Mouse (Mus musculus): Measurements from ENCODE around the gene Nosip. TPM values are rescaled to one million over a fixed set of nuclear protein-coding genes. Genes with fewer than 3 reads are reported as not detected.

The Nosip gene
- polyA plus RNA-seq, 2 experiments: 23.1 to 26.4 TPM

DNA sequence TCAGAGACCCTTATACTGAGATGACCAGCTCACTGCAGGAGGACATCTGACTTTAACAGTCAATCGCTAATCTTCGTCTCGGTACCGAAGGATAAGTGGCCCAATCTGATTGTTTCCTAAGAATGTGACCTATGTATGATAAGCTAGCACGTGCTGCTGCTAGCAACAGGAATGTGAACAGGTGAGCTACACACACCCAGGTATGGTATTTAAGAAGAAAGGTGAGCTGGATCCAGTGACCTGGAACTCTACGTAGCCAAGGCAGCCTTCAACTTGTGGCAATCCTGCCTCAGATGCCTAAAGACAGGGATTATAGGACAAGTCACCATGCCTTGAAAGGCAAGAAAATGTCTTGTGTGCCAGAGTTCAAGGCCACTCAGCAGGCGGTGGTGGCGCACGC is 23.8 kb upstream of the Nosip start:
- Histone ChIP-seq H3K36me3 (replicated peaks; ENCODE audit: control insufficient read depth, insufficient read depth, low read depth) (peaks cover 28% of the 10 kb centered on the region), H3K4me3 (ENCODE audit: insufficient read depth in 1 of 2, low read depth in 2 of 2, low read length in 2 of 2) (no peak overlapping the region), H3K9me3 (ENCODE audit: control insufficient read depth, low read length) (no peaks in the 10 kb centered on the region), H3K9ac (replicated peaks) (no peak overlapping the region), H3K4me2 (ENCODE audit: low read depth) (no peak overlapping the region), H3K4me1 (replicated peaks; ENCODE audit: control insufficient read depth in 2 of 2, insufficient read depth in 2 of 2, low read length in 1 of 2) (no peaks in the 10 kb centered on the region), H3K27me3 (ENCODE audit: control insufficient read depth, insufficient read depth, low read length) (no peaks in the 10 kb centered on the region), H3K27ac (no peak overlapping the region)
- TF ChIP-seq CTCF (IDR thresholded peaks at IDR 0.05; ENCODE audit: low read depth): no peak
- DNase-seq (ENCODE audit: low read depth in 3 of 3, low spot score in 3 of 3): no peak
- WGBS (ENCODE audit: insufficient replicate concordance): 76% methylated on average over 9 of the region's 9 CpGs
- no peak for ATAC-seq (ENCODE audit: insufficient read depth)

DNA sequence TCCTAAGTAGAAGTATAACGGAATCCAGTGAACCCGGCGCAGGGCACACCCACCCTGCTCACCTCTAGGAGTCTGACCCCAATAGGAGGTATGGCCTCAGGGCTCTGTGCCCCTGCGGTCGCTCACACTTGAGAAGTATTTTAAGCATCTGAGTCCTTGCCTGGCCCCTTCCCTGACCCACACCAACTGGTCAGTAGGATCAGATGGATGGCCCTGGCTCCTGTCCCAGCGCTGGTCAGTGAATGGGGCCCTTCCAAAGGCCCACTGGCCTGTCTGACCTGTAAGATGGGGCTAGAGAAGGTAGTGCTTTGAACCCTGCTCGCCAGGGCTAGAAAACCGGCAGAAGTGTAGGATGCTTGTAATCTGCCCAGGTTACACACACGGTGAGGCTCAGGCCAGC is 21.4 kb upstream of the Nosip start:
- ATAC-seq (ENCODE audit: insufficient read depth): no peak
- H3K27ac ChIP-seq: no peak overlapping the region
- WGBS (ENCODE audit: insufficient replicate concordance): 84% methylated on average over 9 of the region's 9 CpGs
- no peaks in the 10 kb centered on the region for H3K4me1 ChIP-seq (replicated peaks; ENCODE audit: control insufficient read depth in 2 of 2, insufficient read depth in 2 of 2, low read length in 1 of 2)
- no peak overlapping the region for H3K9ac ChIP-seq (replicated peaks)
- H3K4me3 ChIP-seq (ENCODE audit: insufficient read depth in 1 of 2, low read depth in 2 of 2, low read length in 2 of 2): no peak overlapping the region
- no peaks in the 10 kb centered on the region for H3K27me3 ChIP-seq (ENCODE audit: control insufficient read depth, insufficient read depth, low read length)
- peaks cover 19% of the 10 kb centered on the region for H3K36me3 ChIP-seq (replicated peaks; ENCODE audit: control insufficient read depth, insufficient read depth, low read depth)
- no peak for TF ChIP-seq CTCF (IDR thresholded peaks at IDR 0.05; ENCODE audit: low read depth)
- TF ChIP-seq EP300 (IDR thresholded peaks at IDR 0.05; ENCODE audit: low read depth): no peak
- DNase-seq (ENCODE audit: low read depth in 3 of 3, low spot score in 3 of 3): no peak
- H3K4me2 ChIP-seq (ENCODE audit: low read depth): no peak overlapping the region
- H3K9me3 ChIP-seq (ENCODE audit: control insufficient read depth, low read length): no peaks in the 10 kb centered on the region

DNA sequence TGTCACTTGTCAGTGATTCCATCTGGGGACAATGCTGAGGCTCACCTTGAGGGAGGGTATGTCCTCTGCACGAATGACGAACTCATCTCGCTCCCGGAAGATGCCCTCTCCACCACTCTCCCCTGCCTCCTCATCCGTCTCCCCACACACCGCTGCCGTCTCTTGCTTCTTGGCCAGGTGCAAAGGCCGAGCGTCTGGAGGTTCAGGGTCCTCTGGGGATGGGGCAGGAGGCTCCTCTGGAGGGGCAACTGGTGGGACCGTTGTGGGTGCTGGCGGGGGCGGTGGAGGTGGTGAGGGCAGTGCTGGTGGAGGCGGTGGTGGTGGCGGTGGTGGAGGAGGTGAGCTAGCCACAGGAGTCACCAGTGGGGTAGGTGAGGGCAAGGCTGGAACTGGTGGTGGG is 18.9 kb upstream of the Nosip start:
- no peaks in the 10 kb centered on the region for H3K4me1 ChIP-seq (replicated peaks; ENCODE audit: control insufficient read depth in 2 of 2, insufficient read depth in 2 of 2, low read length in 1 of 2)
- H3K9ac ChIP-seq (replicated peaks): no peak overlapping the region
- WGBS (ENCODE audit: insufficient replicate concordance): 90% methylated on average over 14 of the region's 14 CpGs
- TF ChIP-seq EP300 (IDR thresholded peaks at IDR 0.05; ENCODE audit: low read depth) (no peak), CTCF (IDR thresholded peaks at IDR 0.05; ENCODE audit: low read depth) (no peak)
- ATAC-seq (ENCODE audit: insufficient read depth): no peak
- no peaks in the 10 kb centered on the region for H3K9me3 ChIP-seq (ENCODE audit: control insufficient read depth, low read length)
- H3K36me3 ChIP-seq (replicated peaks; ENCODE audit: control insufficient read depth, insufficient read depth, low read depth): peaks cover 26% of the 10 kb centered on the region
- H3K27ac ChIP-seq: no peak overlapping the region
- H3K4me2 ChIP-seq (ENCODE audit: low read depth): no peak overlapping the region
- no peak overlapping the region for H3K4me3 ChIP-seq (ENCODE audit: insufficient read depth in 1 of 2, low read depth in 2 of 2, low read length in 2 of 2)
- DNase-seq (ENCODE audit: low read depth in 3 of 3, low spot score in 3 of 3): no peak
- no peaks in the 10 kb centered on the region for H3K27me3 ChIP-seq (ENCODE audit: control insufficient read depth, insufficient read depth, low read length)

DNA sequence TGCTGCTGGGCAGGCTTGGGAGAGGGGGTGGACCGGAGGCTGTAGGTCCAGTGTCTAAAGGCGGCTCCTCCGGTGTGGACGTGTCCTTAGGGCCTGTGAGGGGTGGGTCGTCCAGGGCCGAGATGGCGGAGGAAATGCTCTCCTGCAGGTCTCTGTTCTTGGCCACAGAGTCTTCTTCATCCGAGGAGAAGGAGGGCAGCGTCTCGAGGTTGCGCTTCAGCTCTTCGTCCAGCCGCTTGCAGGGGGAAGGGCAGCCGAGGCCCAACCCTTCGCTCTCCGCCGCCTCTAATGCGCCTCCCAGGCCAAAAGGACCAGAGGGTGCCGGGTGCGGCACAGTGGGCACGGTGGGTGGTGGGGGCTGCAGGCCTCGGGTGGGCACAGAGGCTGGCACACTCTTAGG is 16.5 kb upstream of the Nosip start:
- Histone ChIP-seq H3K4me3 (ENCODE audit: insufficient read depth in 1 of 2, low read depth in 2 of 2, low read length in 2 of 2) (no peak overlapping the region), H3K9me3 (ENCODE audit: control insufficient read depth, low read length) (no peaks in the 10 kb centered on the region), H3K9ac (replicated peaks) (no peak overlapping the region), H3K4me2 (ENCODE audit: low read depth) (no peak overlapping the region), H3K4me1 (replicated peaks; ENCODE audit: control insufficient read depth in 2 of 2, insufficient read depth in 2 of 2, low read length in 1 of 2) (peaks cover 0 to under 1% of the 10 kb centered on the region in 2 experiments; a peak in 1 of 4 replicates), H3K27ac (no peak overlapping the region), H3K36me3 (replicated peaks; ENCODE audit: control insufficient read depth, insufficient read depth, low read depth) (peaks cover 29% of the 10 kb centered on the region), H3K27me3 (ENCODE audit: control insufficient read depth, insufficient read depth, low read length) (no peaks in the 10 kb centered on the region)
- ATAC-seq (ENCODE audit: insufficient read depth) (no peak), DNase-seq (ENCODE audit: low read depth in 3 of 3, low spot score in 3 of 3) (no peak)
- TF ChIP-seq CTCF (IDR thresholded peaks at IDR 0.05; ENCODE audit: low read depth): no peak
- TF ChIP-seq EP300 (IDR thresholded peaks at IDR 0.05; ENCODE audit: low read depth): no peak
- WGBS (ENCODE audit: insufficient replicate concordance): 86% methylated on average over 22 of the region's 22 CpGs

DNA sequence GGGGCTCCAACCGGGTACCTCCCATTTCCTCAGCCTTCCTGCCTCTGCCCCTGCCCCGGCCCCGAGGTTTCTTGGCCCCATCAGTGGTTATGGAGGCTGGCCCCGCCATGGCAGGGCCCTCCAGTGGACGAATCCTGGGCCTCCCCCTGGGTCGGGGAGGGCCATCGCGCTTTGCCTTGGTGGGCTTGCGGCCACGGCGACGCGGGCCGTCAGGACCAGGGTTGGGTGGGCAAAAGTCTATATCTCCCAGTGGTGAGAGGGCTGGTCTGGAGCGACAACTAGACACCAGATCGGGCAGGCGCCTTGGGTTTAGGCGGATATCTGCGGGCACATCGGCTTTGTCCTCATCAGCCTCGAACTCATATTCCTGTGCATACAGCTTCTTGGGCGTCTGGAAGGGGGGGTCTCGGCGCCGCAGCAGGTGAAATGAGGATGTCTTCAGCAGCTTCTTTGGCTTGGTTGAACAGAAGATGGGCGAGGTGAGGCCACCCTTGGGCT is 15.3 kb upstream of the Nosip start:
- Histone ChIP-seq H3K27ac (no peak overlapping the region), H3K36me3 (replicated peaks; ENCODE audit: control insufficient read depth, insufficient read depth, low read depth) (peaks cover 25% of the 10 kb centered on the region), H3K4me2 (ENCODE audit: low read depth) (no peak overlapping the region), H3K27me3 (ENCODE audit: control insufficient read depth, insufficient read depth, low read length) (no peaks in the 10 kb centered on the region), H3K9me3 (ENCODE audit: control insufficient read depth, low read length) (no peaks in the 10 kb centered on the region), H3K9ac (replicated peaks) (no peak overlapping the region), H3K4me3 (ENCODE audit: insufficient read depth in 1 of 2, low read depth in 2 of 2, low read length in 2 of 2) (no peak overlapping the region), H3K4me1 (replicated peaks; ENCODE audit: control insufficient read depth in 2 of 2, insufficient read depth in 2 of 2, low read length in 1 of 2) (peaks cover 8 to 11% of the 10 kb centered on the region in 2 experiments)
- WGBS (ENCODE audit: insufficient replicate concordance): 88% methylated on average over 26 of the region's 26 CpGs
- ATAC-seq (ENCODE audit: insufficient read depth): no peak
- no peak for TF ChIP-seq EP300 (IDR thresholded peaks at IDR 0.05; ENCODE audit: low read depth)
- no peak for TF ChIP-seq CTCF (IDR thresholded peaks at IDR 0.05; ENCODE audit: low read depth)
- DNase-seq (ENCODE audit: low read depth in 3 of 3, low spot score in 3 of 3): no peak

All from liver, embryonic 14.5 days (tissue).